Mouse (Mus musculus): ENCODE measurements around the gene Noxo1. TPM values are rescaled to one million over a fixed set of nuclear protein-coding genes. Genes with fewer than 3 reads are reported as not detected.

The Noxo1 gene
- polyA plus RNA-seq, 1 experiment from 2014 or later, result 0.58 TPM

DNA sequence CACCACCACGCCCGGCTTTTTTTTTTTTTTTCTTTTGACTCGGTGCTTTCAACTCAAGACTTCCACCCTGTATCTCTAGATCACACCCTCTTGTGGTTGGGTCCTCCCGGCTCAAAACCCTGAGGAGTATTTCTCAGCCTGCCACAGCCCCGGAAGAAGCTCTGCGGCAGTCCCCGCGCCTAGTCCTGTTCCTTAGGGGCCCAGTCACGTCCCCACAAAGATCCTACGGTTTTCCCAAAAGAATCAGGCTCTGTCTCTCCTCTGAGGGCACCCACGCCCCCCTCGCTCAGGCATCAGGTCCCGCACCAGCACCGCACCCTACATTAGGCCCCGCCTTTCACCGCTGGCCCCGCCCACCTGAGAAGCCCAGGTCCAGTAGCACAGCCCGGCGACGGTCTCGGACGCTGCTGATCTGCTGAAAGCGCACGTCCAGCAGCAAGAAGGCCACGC lies 8.9 kb upstream of the Noxo1 start:
- H3K36me3 ChIP-seq, result peaks cover 9% of the 10 kb centered on the region
- H3K27me3 ChIP-seq (replicated peaks), result peaks cover 64% of the 10 kb centered on the region
- H3K9ac ChIP-seq, result peak overlapping the region; percentile 33; the same call in 1 of the 2 replicates
- no peak overlapping the region for H3K27ac ChIP-seq
- H3K4me1 ChIP-seq, result peaks cover 40% of the 10 kb centered on the region
- no peaks in the 10 kb centered on the region for H3K9me3 ChIP-seq (replicated peaks)
- H3K4me2 ChIP-seq, result peak overlapping the region; percentile 73
- ATAC-seq, result peak; percentile 71
- 3% methylated on average over 25 of the region's 25 CpGs for WGBS (ENCODE audit: insufficient replicate concordance)
- peak overlapping the region; percentile 47 for H3K4me3 ChIP-seq

DNA sequence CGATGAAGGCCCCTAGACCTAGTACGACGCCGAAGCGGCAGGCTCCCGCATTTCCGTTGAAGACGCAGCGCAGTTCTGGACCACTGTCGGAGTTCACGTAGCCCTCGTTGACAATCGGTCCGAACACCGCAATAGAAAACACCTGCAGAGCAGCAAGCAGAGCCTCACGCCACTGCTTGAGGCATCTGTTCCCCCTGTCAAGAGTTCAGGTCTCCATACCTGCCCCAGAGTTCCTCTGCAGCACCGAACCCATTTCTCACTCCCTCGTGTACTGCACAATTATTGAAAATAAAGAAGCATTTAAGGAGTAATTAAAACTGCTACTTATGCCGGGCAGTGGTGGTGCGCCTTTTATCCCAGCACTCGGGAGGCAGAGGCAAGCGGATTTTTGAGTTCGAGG lies 8.4 kb upstream of the Noxo1 start:
- WGBS (ENCODE audit: insufficient replicate concordance), result 20% methylated on average over 23 of the region's 23 CpGs

DNA sequence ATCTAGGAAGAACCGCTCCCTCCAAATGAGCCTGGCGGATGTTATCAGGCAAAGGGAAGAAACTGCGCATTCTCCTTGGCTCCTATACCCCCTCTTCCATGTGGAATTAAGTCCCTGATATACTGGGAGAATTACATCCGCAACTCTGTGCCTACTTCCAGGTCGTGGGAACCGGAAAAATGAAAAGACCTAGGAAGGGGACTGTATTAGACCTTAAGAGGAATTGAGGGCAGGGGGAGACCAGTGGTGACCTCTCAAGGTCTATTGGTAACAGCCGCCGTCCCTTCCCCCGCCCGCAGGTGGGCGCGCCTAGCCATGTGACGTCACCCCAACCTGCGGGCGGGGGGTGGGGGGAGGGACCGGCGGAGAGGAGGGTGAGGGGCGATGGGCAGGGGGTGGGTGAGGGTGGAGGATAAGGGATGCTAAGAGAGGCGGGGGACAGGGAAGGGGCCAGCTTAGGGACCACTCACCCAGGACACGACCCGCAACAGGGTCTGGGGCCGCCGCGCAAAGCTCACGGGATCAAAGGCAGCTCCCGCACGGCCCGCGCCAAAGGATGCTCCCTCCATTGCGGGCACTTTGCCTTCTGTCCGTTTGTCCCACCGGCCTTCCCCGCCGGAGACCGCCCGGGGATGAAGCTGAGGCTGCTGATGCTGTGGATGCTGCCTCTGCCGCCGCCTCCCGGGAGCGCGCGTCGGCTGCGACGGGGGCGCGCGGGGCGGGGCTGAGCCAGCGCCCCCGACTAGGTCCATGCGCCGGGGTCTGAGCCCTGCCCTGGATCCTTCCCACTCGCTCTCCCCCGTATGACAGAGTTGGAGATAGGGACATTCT lies 6.6 kb upstream of the Noxo1 start, which contains the start of gene Syngr3:
TSS of gene Syngr3 (minus strand) at position 705 of the 831 bp plus-strand sequence.
- 6% methylated on average over 50 of the region's 55 CpGs for WGBS (ENCODE audit: insufficient replicate concordance)
- Histone ChIP-seq H3K9me3 (replicated peaks) (no peaks in the 10 kb centered on the region), H3K36me3 (peaks cover 23% of the 10 kb centered on the region), H3K4me3 (peak within 1 kb of the TSS; percentile 42), H3K9ac (peak within 1 kb of the TSS; percentile 17; the same call in 1 of the 2 replicates), H3K27me3 (replicated peaks) (peaks cover 74% of the 10 kb centered on the region), H3K27ac (no peak within 1 kb of the TSS), H3K4me2 (peak within 1 kb of the TSS; percentile 64), H3K4me1 (peaks cover 44% of the 10 kb centered on the region)
- no peak for ATAC-seq

More for the DNA sequence above, 8.4 kb upstream of the Noxo1 start:
- H3K4me1 ChIP-seq, result peaks cover 40% of the 10 kb centered on the region
- peak; percentile 2; the same call in 1 of the 2 replicates for ATAC-seq
- peaks cover 9% of the 10 kb centered on the region for H3K36me3 ChIP-seq
- peaks cover 68% of the 10 kb centered on the region for H3K27me3 ChIP-seq (replicated peaks)
- no peak overlapping the region for H3K27ac ChIP-seq
- peak overlapping the region; percentile 33; the same call in 1 of the 2 replicates for H3K9ac ChIP-seq
- no peaks in the 10 kb centered on the region for H3K9me3 ChIP-seq (replicated peaks)
- peak overlapping the region; percentile 73 for H3K4me2 ChIP-seq
- H3K4me3 ChIP-seq, result peak overlapping the region; percentile 47

DNA sequence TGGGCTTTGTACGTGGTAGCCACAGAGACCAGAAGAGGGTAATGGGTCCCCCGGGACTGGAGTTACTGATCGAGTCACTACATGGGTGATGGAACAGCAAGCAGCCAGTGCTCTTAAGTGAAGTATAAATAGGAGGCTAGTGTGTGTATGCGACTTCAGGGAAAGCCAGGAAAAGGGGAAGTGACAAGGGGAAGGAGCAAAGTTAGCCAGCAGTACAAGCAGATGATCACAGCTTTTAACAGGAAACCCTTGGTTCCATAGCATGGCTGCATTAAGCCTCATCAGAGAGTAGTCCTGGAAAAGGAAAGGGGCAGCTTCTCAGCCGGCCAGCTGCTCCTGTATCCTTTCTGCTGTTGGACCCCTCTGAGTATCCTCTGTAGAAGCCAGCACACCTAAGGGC lies 3.6 kb upstream of the Noxo1 start:
- H3K4me3 ChIP-seq, result no peak overlapping the region
- peaks cover 53% of the 10 kb centered on the region for H3K4me1 ChIP-seq
- no peak overlapping the region for H3K9ac ChIP-seq
- peaks cover 60% of the 10 kb centered on the region for H3K27me3 ChIP-seq (replicated peaks)
- H3K27ac ChIP-seq, result no peak overlapping the region
- ATAC-seq, result no peak
- no peaks in the 10 kb centered on the region for H3K9me3 ChIP-seq (replicated peaks)
- no peak overlapping the region for H3K4me2 ChIP-seq
- H3K36me3 ChIP-seq, result peaks cover 23% of the 10 kb centered on the region
- 56% methylated on average over 5 of the region's 5 CpGs for WGBS (ENCODE audit: insufficient replicate concordance)

DNA sequence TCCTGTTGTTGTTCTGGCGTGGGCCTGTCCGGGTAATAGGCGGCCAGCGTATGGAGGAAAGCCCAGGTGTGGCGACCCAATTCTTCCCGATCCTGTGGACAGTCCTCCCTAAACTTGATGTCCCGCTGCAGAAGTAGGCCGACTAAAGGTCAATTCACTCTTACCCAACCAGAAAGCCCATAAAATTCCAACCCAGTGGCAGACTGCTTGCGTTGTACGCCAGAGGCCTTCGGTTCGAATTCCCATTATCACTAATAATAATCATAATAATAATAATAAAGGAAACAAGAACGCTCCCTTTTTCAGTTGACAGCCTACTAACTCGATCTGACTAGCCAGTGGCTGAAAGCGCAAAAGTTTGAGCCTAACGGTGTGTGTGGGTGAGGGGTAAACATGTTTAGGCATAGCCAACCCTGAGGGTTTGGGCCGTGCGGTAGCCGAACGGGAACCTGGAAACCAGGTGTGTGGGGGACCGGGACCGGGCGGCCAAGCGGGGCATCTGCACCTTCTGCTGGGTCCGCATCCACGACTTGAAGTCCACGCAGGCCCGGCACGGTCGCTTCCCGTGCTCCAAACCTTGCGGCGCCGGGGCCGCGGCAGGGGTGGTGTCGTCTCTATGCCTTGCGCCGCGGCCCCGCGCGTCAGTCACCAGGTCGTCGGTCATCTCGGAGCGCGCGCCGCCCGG lies 566 bp upstream of the Noxo1 start:
- peak overlapping the region; percentile 90 for H3K27ac ChIP-seq
- H3K9ac ChIP-seq, result peak overlapping the region; percentile 93
- peaks cover 33% of the 10 kb centered on the region for H3K27me3 ChIP-seq (replicated peaks)
- WGBS (ENCODE audit: insufficient replicate concordance), result 6% methylated on average over 51 of the region's 51 CpGs
- peak overlapping the region; percentile 92 for H3K4me3 ChIP-seq
- peak; percentile 22 for ATAC-seq
- peaks cover 35% of the 10 kb centered on the region for H3K4me1 ChIP-seq
- peak overlapping the region; percentile 95 for H3K4me2 ChIP-seq
- no peaks in the 10 kb centered on the region for H3K9me3 ChIP-seq (replicated peaks)
- peaks cover 35% of the 10 kb centered on the region for H3K36me3 ChIP-seq

DNA sequence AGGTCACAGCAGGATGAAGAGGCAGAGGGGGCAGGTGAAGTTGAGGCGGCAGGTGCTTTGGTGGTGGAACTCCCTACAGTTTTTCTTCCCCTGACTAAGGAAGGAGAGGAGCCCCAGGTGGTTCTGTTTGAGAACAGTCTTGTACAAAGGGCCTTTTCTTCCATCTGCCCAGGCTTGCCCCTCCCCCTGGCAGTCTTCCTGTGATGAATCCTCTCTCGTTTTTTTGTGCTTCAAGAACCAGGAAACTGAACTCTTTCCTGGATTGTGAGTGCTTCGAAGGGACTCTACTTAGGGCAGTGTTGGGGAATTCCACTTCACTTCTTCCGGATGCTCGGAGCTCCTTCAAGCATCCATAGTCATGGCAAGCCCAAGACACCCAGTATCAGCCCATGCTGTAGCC lies 2.0 kb downstream of the Noxo1 start:
- H3K4me3 ChIP-seq, result no peak overlapping the region
- H3K27me3 ChIP-seq (replicated peaks), result 0 out of 2 replicates have a peak, but pooled peaks cover 10% of the 10 kb centered on the region
- peaks cover 48% of the 10 kb centered on the region for H3K36me3 ChIP-seq
- ATAC-seq, result no peak
- 22% methylated on average over 5 of the region's 5 CpGs for WGBS (ENCODE audit: insufficient replicate concordance)
- H3K9ac ChIP-seq, result no peak overlapping the region
- no peak overlapping the region for H3K27ac ChIP-seq
- H3K4me1 ChIP-seq, result peaks cover 35% of the 10 kb centered on the region
- no peaks in the 10 kb centered on the region for H3K9me3 ChIP-seq (replicated peaks)
- no peak overlapping the region for H3K4me2 ChIP-seq

DNA sequence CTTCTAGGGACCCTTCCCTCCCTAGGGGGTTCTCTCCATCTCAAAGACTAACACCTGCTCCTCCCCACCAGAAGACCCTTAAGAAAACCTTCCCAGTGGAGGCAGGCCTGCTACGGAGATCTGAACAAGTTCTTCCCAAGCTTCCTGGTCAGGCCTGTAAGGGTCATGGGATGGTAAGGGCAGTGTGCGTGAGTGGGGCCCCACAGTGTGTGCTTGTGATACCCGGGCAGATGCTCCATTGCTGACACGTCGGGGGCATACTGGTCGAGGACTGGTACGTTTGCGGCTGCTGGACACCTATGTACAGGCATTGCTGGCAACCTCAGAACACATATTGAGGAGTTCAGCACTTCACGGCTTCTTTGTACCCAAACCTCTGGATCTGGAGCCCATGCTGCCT lies 2.7 kb downstream of the Noxo1 start:
- no peak for ATAC-seq
- 0 out of 2 replicates have a peak, but pooled peaks cover 7% of the 10 kb centered on the region for H3K27me3 ChIP-seq (replicated peaks)
- H3K4me2 ChIP-seq, result no peak overlapping the region
- H3K4me1 ChIP-seq, result peaks cover 35% of the 10 kb centered on the region
- H3K9me3 ChIP-seq (replicated peaks), result no peaks in the 10 kb centered on the region
- H3K9ac ChIP-seq, result no peak overlapping the region
- no peak overlapping the region for H3K27ac ChIP-seq
- H3K4me3 ChIP-seq, result no peak overlapping the region
- H3K36me3 ChIP-seq, result peaks cover 49% of the 10 kb centered on the region
- 73% methylated on average over 9 of the region's 9 CpGs for WGBS (ENCODE audit: insufficient replicate concordance)

DNA sequence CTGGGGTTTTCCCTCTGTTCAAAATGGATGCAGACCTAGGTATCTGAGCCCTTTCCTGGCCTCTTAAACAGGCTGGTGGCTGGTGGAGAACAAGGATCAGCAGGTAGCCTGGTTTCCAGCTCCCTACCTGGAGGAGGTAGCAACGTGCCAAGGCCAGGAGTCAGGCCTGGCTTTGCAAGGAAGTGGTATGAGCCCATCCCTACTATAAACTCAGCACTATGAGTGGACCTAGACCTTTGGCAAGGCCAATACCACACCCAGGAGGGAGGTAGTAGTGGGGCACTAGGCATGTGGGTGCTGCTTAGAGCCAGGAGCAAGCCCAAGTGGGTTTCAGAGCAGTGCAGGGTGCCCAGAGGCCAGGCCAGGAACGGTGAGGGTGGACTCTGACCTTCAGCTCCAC lies 3.4 kb downstream of the Noxo1 start:
- Histone ChIP-seq H3K36me3 (peaks cover 51% of the 10 kb centered on the region), H3K4me2 (no peak overlapping the region), H3K4me1 (peaks cover 31% of the 10 kb centered on the region), H3K27me3 (replicated peaks) (0 out of 2 replicates have a peak, but pooled peaks cover 7% of the 10 kb centered on the region), H3K27ac (no peak overlapping the region), H3K9me3 (replicated peaks) (no peaks in the 10 kb centered on the region), H3K4me3 (no peak overlapping the region), H3K9ac (no peak overlapping the region)
- 58% methylated on average over 2 of the region's 2 CpGs for WGBS (ENCODE audit: insufficient replicate concordance)
- ATAC-seq, result no peak

DNA sequence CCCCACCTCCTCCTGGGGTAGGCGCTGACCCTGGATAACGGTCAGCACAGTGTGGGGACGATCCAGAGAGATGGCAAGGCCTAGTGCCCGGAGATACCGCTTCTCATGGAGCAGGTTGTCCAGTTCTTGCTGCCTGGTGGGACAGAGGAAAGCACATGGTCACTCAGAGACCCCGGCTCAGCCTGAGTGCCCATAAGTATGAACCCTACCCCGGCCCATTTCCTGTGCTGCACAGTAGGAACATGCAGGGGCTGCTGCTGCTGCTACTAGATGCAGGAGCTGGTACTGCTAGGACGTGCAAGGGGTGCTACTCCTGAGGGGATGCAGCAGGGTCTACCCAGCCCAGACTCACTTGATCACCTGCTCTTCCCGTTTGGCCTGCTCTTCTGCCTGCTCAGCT lies 5.2 kb downstream of the Noxo1 start:
- H3K36me3 ChIP-seq, result peaks cover 66% of the 10 kb centered on the region
- peaks cover 32% of the 10 kb centered on the region for H3K4me1 ChIP-seq
- WGBS (ENCODE audit: insufficient replicate concordance), result 88% methylated on average over 9 of the region's 9 CpGs
- H3K4me3 ChIP-seq, result no peak overlapping the region
- no peak overlapping the region for H3K9ac ChIP-seq
- 0 out of 2 replicates have a peak, but pooled peaks cover 7% of the 10 kb centered on the region for H3K27me3 ChIP-seq (replicated peaks)
- H3K9me3 ChIP-seq (replicated peaks), result no peaks in the 10 kb centered on the region
- H3K27ac ChIP-seq, result no peak overlapping the region
- H3K4me2 ChIP-seq, result no peak overlapping the region
- ATAC-seq, result no peak

DNA sequence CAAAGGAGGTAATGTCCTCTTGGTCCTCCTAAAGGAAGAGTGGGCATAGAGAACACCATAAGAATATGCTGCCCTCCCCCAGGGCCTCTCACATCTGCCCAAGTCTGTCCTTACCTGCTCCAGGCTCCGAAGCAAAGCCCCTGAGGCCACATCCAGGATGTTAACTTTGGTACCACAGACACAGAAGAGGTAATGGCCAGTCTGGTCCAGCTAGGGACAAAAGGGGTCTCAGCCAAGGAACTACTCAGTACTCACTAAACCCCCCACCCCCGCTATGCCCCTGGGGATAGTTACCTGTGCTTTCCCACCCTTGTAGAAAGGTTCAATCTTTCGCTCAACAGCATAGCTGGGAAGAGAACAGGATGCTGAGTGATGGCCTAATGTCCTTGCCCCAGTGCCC lies 9.8 kb downstream of the Noxo1 start:
- WGBS (ENCODE audit: insufficient replicate concordance), result 87% methylated on average over 3 of the region's 3 CpGs

DNA sequence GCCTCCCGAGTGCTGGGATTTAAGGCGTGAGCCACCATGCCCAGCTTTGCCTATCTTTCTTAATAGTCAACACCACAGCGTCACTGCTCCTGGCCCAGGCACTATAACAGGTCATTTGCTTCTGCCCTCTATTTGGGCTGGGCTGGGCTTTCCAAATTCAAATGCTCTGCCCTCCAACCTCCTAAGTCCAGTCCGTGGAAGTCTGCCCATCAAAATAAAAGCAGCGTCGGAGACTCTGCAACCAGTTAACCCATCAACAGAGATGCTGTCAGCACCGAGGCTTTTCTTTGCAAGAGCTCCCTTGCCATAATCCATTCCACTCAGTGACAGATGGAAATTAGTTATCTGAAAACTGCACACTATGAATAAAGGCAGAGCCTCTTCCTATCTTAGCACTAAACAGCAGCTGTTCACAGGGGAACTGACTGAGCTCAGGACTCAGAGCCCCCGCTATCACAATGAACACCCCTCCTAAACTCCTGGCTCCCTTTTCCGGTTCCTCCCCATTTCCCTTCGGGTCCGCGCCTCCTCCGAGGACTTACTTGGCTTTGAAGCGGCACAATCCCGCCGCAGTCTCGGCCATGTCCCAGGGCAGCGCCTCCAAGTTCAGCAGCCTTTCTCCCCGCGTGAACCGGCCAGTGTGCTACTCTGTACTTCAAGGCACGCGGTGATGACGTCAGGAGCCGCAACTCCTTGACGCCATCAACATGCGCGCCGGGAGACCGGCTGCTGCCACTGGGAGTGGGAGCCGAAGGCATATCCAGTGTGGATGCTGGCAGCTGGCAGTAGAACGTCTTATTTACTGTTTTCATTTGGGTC lies 11.2 kb downstream of the Noxo1 start, which contains the start of gene Tbl3:
TSS of gene Tbl3 (minus strand) at position 679 of the 819 bp plus-strand sequence.
- Histone ChIP-seq H3K4me2 (peak within 1 kb of the TSS; percentile 83), H3K36me3 (peaks cover 37% of the 10 kb centered on the region), H3K27ac (peak within 1 kb of the TSS; percentile 85), H3K4me3 (peak within 1 kb of the TSS; percentile 74), H3K27me3 (replicated peaks) (no peaks in the 10 kb centered on the region), H3K9me3 (replicated peaks) (no peaks in the 10 kb centered on the region), H3K4me1 (peaks cover 36% of the 10 kb centered on the region), H3K9ac (peak within 1 kb of the TSS; percentile 77)
- peak; percentile 82 for ATAC-seq
- 1% methylated on average over 32 of the region's 32 CpGs for WGBS (ENCODE audit: insufficient replicate concordance)

More for the DNA sequence above, 9.8 kb downstream of the Noxo1 start:
- H3K27ac ChIP-seq, result no peak overlapping the region
- H3K4me3 ChIP-seq, result peak overlapping the region; percentile 74; the same call in 1 of the 2 replicates
- H3K4me1 ChIP-seq, result peaks cover 36% of the 10 kb centered on the region
- peak overlapping the region; percentile 77 for H3K9ac ChIP-seq
- no peaks in the 10 kb centered on the region for H3K9me3 ChIP-seq (replicated peaks)
- H3K36me3 ChIP-seq, result peaks cover 50% of the 10 kb centered on the region
- peak overlapping the region; percentile 83 for H3K4me2 ChIP-seq
- H3K27me3 ChIP-seq (replicated peaks), result no peaks in the 10 kb centered on the region
- no peak for ATAC-seq
